Mouse (Mus musculus): ENCODE data around the gene Vwa8. TPM values are rescaled to one million over a fixed set of nuclear protein-coding genes. Genes with fewer than 3 reads are reported as not detected.

Vwa8 gene
- polyA plus RNA-seq, 1 experiment from 2014 or later = 9.2 TPM

DNA sequence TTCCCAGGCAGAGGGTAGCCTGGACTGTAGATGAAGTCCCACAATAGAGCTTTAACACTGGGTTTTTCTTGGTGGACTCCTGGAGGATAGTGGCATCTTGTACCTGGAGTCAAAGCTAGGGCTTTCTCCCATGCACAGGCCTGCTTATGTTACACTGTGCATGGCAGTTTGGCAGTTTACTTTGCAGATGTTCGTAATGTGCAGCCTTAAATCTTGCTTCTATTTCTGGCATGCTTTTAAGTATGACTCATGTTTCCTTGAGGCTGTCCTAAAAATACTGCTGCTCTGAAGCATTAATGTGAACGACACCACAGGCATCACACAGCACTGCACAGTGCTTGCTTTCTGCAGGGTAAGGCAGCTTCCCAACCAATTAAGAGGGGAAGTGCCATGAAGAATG lies 51.9 kb downstream of the Vwa8 start:
- Histone ChIP-seq H3K9me3 (ENCODE audit: control insufficient read depth, low read length) (no peaks in the 10 kb centered on the region), H3K4me2 (replicated peaks) (no peak overlapping the region), H3K36me3 (replicated peaks; ENCODE audit: control insufficient read depth, insufficient read depth) (no peaks in the 10 kb centered on the region), H3K4me3 (replicated peaks; ENCODE audit: low read length) (no peak overlapping the region), H3K27ac (no peak overlapping the region), H3K9ac (no peak overlapping the region), H3K27me3 (ENCODE audit: control insufficient read depth, insufficient read depth, low read length) (no peaks in the 10 kb centered on the region), H3K4me1 (replicated peaks; ENCODE audit: control insufficient read depth, insufficient read depth, low read length) (no peaks in the 10 kb centered on the region)
- DNase-seq (ENCODE audit: low spot score) (no peak), ATAC-seq (ENCODE audit: low FRiP score) (no peak)
- 68% methylated on average over 2 of the region's 2 CpGs for WGBS

DNA sequence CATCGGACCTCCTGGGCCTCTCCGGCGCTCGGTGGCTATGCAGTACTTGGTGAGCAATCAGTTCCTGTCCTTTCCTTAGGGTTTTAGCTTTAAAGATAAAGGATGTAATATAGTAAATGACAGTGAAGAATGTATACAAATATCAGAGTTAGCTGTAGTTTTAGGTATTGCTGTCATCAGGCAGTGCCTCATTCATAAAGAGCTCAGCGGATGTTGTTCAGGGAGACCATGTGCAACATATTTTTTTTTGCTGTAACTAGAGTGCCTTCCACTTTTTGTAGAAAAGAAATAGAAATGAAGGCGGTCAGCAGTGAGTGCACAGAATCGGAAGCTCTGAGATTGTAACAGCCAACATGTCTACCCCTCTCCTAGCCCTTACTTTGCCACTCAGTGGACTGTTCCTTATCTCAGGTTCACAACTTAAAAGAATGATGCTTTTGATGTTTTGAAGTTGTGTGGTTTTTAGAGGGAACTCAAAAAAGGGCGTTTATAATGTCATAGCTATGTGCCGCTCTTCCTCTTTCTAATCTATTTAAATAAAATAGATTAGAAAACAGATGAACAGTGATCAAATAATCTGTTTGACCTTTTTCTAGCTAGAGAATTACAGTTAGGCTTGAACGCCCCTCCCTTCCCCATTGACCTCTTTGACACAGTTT lies 59.5 kb downstream of the Vwa8 start:
- Histone ChIP-seq H3K36me3 (replicated peaks; ENCODE audit: control insufficient read depth, insufficient read depth) (no peaks in the 10 kb centered on the region), H3K4me2 (replicated peaks) (no peak overlapping the region), H3K27me3 (ENCODE audit: control insufficient read depth, insufficient read depth, low read length) (no peaks in the 10 kb centered on the region), H3K4me1 (replicated peaks; ENCODE audit: control insufficient read depth, insufficient read depth, low read length) (no peaks in the 10 kb centered on the region), H3K9me3 (ENCODE audit: control insufficient read depth, low read length) (no peaks in the 10 kb centered on the region), H3K4me3 (replicated peaks; ENCODE audit: low read length) (no peak overlapping the region), H3K9ac (no peak overlapping the region), H3K27ac (no peak overlapping the region)
- WGBS = 92% methylated on average over 10 of the region's 10 CpGs
- no peak for ATAC-seq (ENCODE audit: low FRiP score)
- DNase-seq (ENCODE audit: low spot score) = no peak

DNA sequence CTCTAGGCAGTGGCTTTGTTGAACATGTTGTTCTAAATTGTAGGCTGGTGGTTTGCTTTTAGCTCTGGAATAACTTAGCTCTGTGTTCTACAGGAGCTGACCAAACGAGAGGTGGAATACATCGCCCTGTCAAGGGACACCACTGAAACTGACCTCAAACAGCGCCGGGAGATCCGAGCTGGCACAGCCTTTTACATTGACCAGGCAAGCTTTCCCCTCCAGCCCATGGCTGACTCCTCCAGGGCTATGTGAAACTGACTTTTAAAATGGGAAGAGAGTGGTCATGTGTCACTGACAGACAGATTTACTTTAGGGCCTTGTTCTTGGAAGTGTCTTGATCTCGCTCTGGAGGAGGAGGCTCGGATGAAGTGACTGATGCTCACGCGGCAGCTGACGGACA lies 63.2 kb downstream of the Vwa8 start:
- H3K27ac ChIP-seq = no peak overlapping the region
- H3K4me2 ChIP-seq (replicated peaks) = no peak overlapping the region
- DNase-seq (ENCODE audit: low spot score) (no peak), ATAC-seq (ENCODE audit: low FRiP score) (no peak)
- H3K4me3 ChIP-seq (replicated peaks; ENCODE audit: low read length) = no peak overlapping the region
- no peak overlapping the region for H3K9ac ChIP-seq
- no peaks in the 10 kb centered on the region for H3K27me3 ChIP-seq (ENCODE audit: control insufficient read depth, insufficient read depth, low read length)
- 89% methylated on average over 10 of the region's 10 CpGs for WGBS
- no peaks in the 10 kb centered on the region for H3K9me3 ChIP-seq (ENCODE audit: control insufficient read depth, low read length)
- no peaks in the 10 kb centered on the region for H3K4me1 ChIP-seq (replicated peaks; ENCODE audit: control insufficient read depth, insufficient read depth, low read length)
- no peaks in the 10 kb centered on the region for H3K36me3 ChIP-seq (replicated peaks; ENCODE audit: control insufficient read depth, insufficient read depth)

DNA sequence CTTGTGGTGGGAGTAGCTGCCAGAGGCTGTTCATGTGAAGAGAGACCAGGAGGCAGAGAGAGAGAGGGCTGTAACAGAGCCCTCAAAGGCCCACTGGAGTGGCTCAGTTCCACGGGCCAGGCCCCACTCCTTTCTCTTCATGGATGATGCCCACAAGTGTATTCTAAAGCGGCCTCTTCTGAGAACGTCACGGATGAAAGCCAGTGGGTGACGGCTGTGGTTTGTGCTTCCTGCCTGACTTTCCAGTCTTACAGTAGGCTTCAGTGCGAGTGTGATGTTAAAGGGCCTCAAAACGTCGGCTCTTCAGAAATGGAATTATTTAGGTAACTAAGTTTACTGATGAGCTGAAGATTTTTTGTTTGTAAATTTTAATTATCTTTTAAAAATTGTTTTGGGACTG lies 65.3 kb downstream of the Vwa8 start:
- no peaks in the 10 kb centered on the region for H3K4me1 ChIP-seq (replicated peaks; ENCODE audit: control insufficient read depth, insufficient read depth, low read length)
- no peak overlapping the region for H3K27ac ChIP-seq
- DNase-seq (ENCODE audit: low spot score) (no peak), ATAC-seq (ENCODE audit: low FRiP score) (no peak)
- WGBS = 85% methylated on average over 8 of the region's 8 CpGs
- H3K9me3 ChIP-seq (ENCODE audit: control insufficient read depth, low read length) = no peaks in the 10 kb centered on the region
- no peak overlapping the region for H3K9ac ChIP-seq
- no peaks in the 10 kb centered on the region for H3K36me3 ChIP-seq (replicated peaks; ENCODE audit: control insufficient read depth, insufficient read depth)
- H3K27me3 ChIP-seq (ENCODE audit: control insufficient read depth, insufficient read depth, low read length) = no peaks in the 10 kb centered on the region
- no peak overlapping the region for H3K4me3 ChIP-seq (replicated peaks; ENCODE audit: low read length)
- no peak overlapping the region for H3K4me2 ChIP-seq (replicated peaks)

DNA sequence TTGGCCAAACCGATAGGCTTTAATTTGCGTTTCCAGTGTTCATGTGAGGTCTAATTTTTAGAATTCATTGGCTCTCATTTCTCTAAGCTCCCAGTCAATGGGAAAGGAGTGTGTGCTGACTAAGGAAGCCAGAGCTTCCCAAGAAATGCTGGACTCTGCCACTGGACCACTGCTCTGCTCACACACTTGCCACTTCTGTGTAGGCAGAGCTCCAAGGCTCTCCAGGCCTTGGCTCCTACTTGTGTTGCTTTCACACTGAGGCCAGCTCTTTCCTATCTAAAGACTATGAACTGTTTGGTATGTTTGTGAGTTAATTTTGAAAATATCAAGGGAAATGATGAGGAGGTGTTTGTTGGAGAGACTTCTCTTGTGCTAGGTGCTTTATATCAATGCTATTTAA lies 67.8 kb downstream of the Vwa8 start:
- Histone ChIP-seq H3K4me3 (replicated peaks; ENCODE audit: low read length) (no peak overlapping the region), H3K4me1 (replicated peaks; ENCODE audit: control insufficient read depth, insufficient read depth, low read length) (no peaks in the 10 kb centered on the region), H3K27me3 (ENCODE audit: control insufficient read depth, insufficient read depth, low read length) (no peaks in the 10 kb centered on the region), H3K36me3 (replicated peaks; ENCODE audit: control insufficient read depth, insufficient read depth) (no peaks in the 10 kb centered on the region), H3K27ac (no peak overlapping the region), H3K9me3 (ENCODE audit: control insufficient read depth, low read length) (no peaks in the 10 kb centered on the region), H3K9ac (no peak overlapping the region), H3K4me2 (replicated peaks) (no peak overlapping the region)
- no peak for ATAC-seq (ENCODE audit: low FRiP score)
- 96% methylated on average over 2 of the region's 2 CpGs for WGBS
- DNase-seq (ENCODE audit: low spot score) = no peak

DNA sequence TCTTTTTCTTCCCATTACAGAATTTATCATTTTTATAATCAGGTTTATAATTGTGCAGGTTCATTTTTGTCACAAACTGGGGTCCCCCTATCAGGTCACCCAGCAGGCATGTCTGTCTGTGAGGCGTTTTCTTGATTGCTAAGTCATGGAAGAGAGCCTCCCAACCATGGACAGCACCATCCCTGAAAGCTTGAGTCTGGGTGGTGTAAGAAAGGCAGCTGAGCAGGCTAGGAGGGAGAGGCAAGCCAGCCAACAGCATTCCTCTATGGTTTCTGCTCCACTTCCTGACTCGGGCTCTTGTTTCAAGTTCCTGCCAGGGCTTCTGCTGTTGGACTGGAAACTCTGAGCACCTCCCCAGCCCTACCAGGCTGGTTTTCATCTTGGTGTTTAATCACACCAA lies 72.4 kb downstream of the Vwa8 start:
- H3K4me3 ChIP-seq (replicated peaks; ENCODE audit: low read length) = no peak overlapping the region
- no peaks in the 10 kb centered on the region for H3K9me3 ChIP-seq (ENCODE audit: control insufficient read depth, low read length)
- H3K9ac ChIP-seq = no peak overlapping the region
- WGBS = 68% methylated on average over 2 of the region's 2 CpGs
- H3K27me3 ChIP-seq (ENCODE audit: control insufficient read depth, insufficient read depth, low read length) = no peaks in the 10 kb centered on the region
- H3K36me3 ChIP-seq (replicated peaks; ENCODE audit: control insufficient read depth, insufficient read depth) = no peaks in the 10 kb centered on the region
- ATAC-seq (ENCODE audit: low FRiP score) (no peak), DNase-seq (ENCODE audit: low spot score) (no peak)
- H3K4me1 ChIP-seq (replicated peaks; ENCODE audit: control insufficient read depth, insufficient read depth, low read length) = no peaks in the 10 kb centered on the region
- H3K27ac ChIP-seq = no peak overlapping the region
- no peak overlapping the region for H3K4me2 ChIP-seq (replicated peaks)

DNA sequence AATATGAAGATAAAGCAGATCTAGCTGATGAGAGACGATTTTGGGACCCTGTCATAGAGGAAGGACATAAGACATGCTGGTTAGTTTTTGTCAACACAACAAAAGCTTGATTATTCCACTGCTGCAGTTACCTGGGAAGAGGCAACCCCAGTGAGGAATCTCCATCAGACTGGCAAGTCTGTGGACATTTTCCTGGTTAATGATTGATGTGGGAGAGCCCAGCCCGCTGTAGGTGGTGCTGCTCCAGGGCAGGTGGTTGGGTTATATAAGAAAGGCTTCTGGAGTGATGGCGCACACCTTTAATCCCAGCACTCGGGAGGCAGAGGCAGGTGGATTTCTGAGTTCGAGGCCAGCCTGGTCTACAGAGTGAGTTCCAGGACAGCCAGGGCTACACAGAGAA lies 74.8 kb downstream of the Vwa8 start:
- H3K4me1 ChIP-seq (replicated peaks; ENCODE audit: control insufficient read depth, insufficient read depth, low read length) = no peaks in the 10 kb centered on the region
- H3K9ac ChIP-seq = no peak overlapping the region
- no peak overlapping the region for H3K27ac ChIP-seq
- no peaks in the 10 kb centered on the region for H3K27me3 ChIP-seq (ENCODE audit: control insufficient read depth, insufficient read depth, low read length)
- WGBS = 85% methylated on average over 5 of the region's 5 CpGs
- no peak overlapping the region for H3K4me2 ChIP-seq (replicated peaks)
- no peaks in the 10 kb centered on the region for H3K9me3 ChIP-seq (ENCODE audit: control insufficient read depth, low read length)
- no peak for ATAC-seq (ENCODE audit: low FRiP score)
- H3K36me3 ChIP-seq (replicated peaks; ENCODE audit: control insufficient read depth, insufficient read depth) = no peaks in the 10 kb centered on the region
- no peak for DNase-seq (ENCODE audit: low spot score)
- H3K4me3 ChIP-seq (replicated peaks; ENCODE audit: low read length) = no peak overlapping the region

DNA sequence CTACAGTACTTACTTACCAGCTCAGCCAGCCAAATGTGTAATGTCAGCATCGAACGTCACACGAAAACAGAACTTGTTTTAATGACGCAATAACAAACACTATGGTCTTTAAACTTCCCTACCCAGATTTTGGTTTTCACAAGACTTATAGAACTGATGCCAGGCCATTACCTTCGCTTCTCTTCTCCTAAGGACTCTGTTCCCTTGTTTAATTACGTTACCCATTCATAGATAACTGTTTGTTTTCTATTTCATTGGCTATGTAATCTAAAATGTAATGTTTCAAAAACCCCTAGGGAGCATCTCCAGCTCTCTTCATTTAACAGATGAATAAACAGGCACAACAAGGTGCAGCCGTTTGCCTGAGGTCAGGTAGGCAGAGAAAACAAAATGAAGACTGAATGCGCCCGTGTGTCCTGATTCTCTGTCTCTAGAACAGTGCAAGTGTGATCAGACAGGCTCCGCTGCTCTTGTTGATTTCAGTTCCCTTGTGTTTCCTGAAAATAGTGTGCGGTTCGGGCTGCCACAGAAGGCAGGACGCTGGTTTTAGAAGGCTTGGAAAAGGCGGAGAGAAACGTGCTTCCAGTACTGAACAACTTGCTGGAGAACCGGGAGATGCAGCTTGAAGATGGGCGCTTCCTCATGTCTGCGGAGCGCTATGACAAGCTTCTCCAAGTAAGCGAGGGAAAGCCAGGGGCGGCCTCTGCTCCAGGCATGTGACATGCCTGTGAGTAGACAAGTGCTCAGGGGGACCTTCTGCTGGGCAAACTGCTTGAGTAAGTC lies 76.1 kb downstream of the Vwa8 start:
- H3K27ac ChIP-seq = 0 out of 2 replicates have a peak overlapping the region, but pooled peaks have one; percentile 11
- H3K4me2 ChIP-seq (replicated peaks) = no peak overlapping the region
- no peaks in the 10 kb centered on the region for H3K9me3 ChIP-seq (ENCODE audit: control insufficient read depth, low read length)
- no peaks in the 10 kb centered on the region for H3K36me3 ChIP-seq (replicated peaks; ENCODE audit: control insufficient read depth, insufficient read depth)
- no peaks in the 10 kb centered on the region for H3K27me3 ChIP-seq (ENCODE audit: control insufficient read depth, insufficient read depth, low read length)
- no peak overlapping the region for H3K4me3 ChIP-seq (replicated peaks; ENCODE audit: low read length)
- H3K4me1 ChIP-seq (replicated peaks; ENCODE audit: control insufficient read depth, insufficient read depth, low read length) = no peaks in the 10 kb centered on the region
- no peak for ATAC-seq (ENCODE audit: low FRiP score)
- no peak for DNase-seq (ENCODE audit: low spot score)
- no peak overlapping the region for H3K9ac ChIP-seq
- WGBS = 77% methylated on average over 21 of the region's 21 CpGs

DNA sequence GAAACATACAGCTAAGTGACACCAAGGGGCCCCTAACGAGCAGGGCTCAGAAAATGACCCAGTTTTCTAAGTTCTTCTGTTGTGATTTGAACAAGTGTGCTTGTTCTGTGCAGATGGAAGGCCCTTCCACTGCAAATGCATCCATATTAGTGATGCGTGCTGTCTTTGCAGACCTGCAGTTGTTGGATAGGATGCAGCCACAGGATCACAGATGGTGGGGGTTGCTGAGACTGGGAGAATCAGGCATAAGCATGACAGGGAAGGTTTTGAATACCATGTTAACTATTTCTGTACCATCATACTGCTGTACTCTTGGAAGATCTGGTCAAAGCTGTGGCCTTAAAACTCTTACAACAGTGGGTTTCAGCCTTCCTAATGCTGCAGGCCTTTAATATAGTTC lies 83.2 kb downstream of the Vwa8 start:
- no peak for ATAC-seq (ENCODE audit: low FRiP score)
- Histone ChIP-seq H3K27ac (no peak overlapping the region), H3K9ac (no peak overlapping the region), H3K36me3 (replicated peaks; ENCODE audit: control insufficient read depth, insufficient read depth) (no peaks in the 10 kb centered on the region), H3K27me3 (ENCODE audit: control insufficient read depth, insufficient read depth, low read length) (no peaks in the 10 kb centered on the region), H3K9me3 (ENCODE audit: control insufficient read depth, low read length) (no peaks in the 10 kb centered on the region), H3K4me2 (replicated peaks) (no peak overlapping the region), H3K4me1 (replicated peaks; ENCODE audit: control insufficient read depth, insufficient read depth, low read length) (no peaks in the 10 kb centered on the region), H3K4me3 (replicated peaks; ENCODE audit: low read length) (no peak overlapping the region)
- DNase-seq (ENCODE audit: low spot score) = no peak
- WGBS = 69% methylated on average over 2 of the region's 2 CpGs
